ENCODE assay signal across 21 mouse cellular contexts in genomic region chr9:31088116-31088515, GRCm38 (mm10).
"Had no signal": no experiment of that assay in that cellular context is flagged by ENCODE, and none has a peak within 500 bp of the region (broad histone marks: within the 10 kb centered on the region; RNA-seq: fewer than 3 reads in every experiment).

No protein-coding gene starts in this region.

- H3K9ac ChIP-seq: liver, embryonic 15.5 days; liver, postnatal 0 days; lung, embryonic 15.5 days; midbrain, embryonic 12.5 days; neural tube, embryonic 13.5 days; neural tube, embryonic 15.5 days had no signal

- DNase-seq: liver, postnatal 0 days; lung, adult 2 months; lung, postnatal 14 days; lung, postnatal 36 days; midbrain, embryonic 14.5 days; right cerebral cortex, adult 18-20 months; right cerebral cortex, postnatal 25 days; spleen, adult 18-20 months; thymus, adult 18-20 months; thymus, postnatal 14 days; thymus, postnatal 36 days had no signal

- H3K36me3 ChIP-seq: liver, embryonic 15.5 days; midbrain, embryonic 12.5 days; neural tube, embryonic 13.5 days; neural tube, embryonic 15.5 days had no signal

- H3K4me1 ChIP-seq: liver, embryonic 15.5 days; neural tube, embryonic 13.5 days; neural tube, embryonic 15.5 days had no signal

- H3K27ac ChIP-seq: liver, embryonic 15.5 days; lung, embryonic 15.5 days; macrophage; midbrain, embryonic 12.5 days; neural tube, embryonic 13.5 days; neural tube, embryonic 15.5 days had no signal

- H3K27me3 ChIP-seq: neural tube, embryonic 13.5 days; neural tube, embryonic 15.5 days had no signal

- ATAC-seq: liver, postnatal 0 days; lung, postnatal 0 days; midbrain, embryonic 16.5 days had no signal

- H3K4me3 ChIP-seq: liver, embryonic 15.5 days; lung, embryonic 15.5 days; midbrain, embryonic 12.5 days; myocyte; neural tube, embryonic 13.5 days; neural tube, embryonic 15.5 days had no signal

- H3K9me3 ChIP-seq: liver, embryonic 15.5 days; lung, embryonic 15.5 days; megakaryocyte, embryonic 14.5 days; midbrain, embryonic 12.5 days; neural tube, embryonic 13.5 days; neural tube, embryonic 15.5 days had no signal

- H3K4me2 ChIP-seq: liver, embryonic 15.5 days; lung, embryonic 15.5 days; midbrain, embryonic 12.5 days; neural tube, embryonic 13.5 days; neural tube, embryonic 15.5 days had no signal
